Mouse (Mus musculus) left cerebral cortex, adult 11 months (tissue): Measurements from ENCODE around the gene Jade3.
"Not testable (repeated sequence)": the region's sequence is repeated elsewhere in the genome, so short reads cannot be mapped to it uniquely, and the experiment has no call there.

Experiments used
- DNase-seq: peaks from one replicate; pipeline ENCODE4 v3.0.0; 2022; ENCODE audit warnings: low spot score

Jade3 gene

GRCm38 (mm10) chrX:20425140-20425838 lies at the start of gene Jade3:
Gene Jade3 (plus strand): TSS chrX:20425688.
- peak; percentile 28 for DNase-seq

GRCm38 (mm10) chrX:20379347-20380014 lies 46.0 kb upstream of the Jade3 start:
- DNase-seq = no peak

GRCm38 (mm10) chrX:20382260-20382659 lies 43.2 kb upstream of the Jade3 start:
- no peak for DNase-seq

- DNase-seq = no peak
Observed at GRCm38 (mm10) chrX:20387006-20387405, 38.5 kb upstream of the Jade3 start.

GRCm38 (mm10) chrX:20391964-20392363 lies 33.5 kb upstream of the Jade3 start:
- not testable (repeated sequence) for DNase-seq

GRCm38 (mm10) chrX:20392942-20393341 lies 32.5 kb upstream of the Jade3 start:
- no peak for DNase-seq

GRCm38 (mm10) chrX:20404068-20404467 lies 21.4 kb upstream of the Jade3 start:
- no peak for DNase-seq

GRCm38 (mm10) chrX:20406909-20407308 lies 18.6 kb upstream of the Jade3 start:
- no peak for DNase-seq

- DNase-seq = no peak
Observed at GRCm38 (mm10) chrX:20407676-20408075, 17.8 kb upstream of the Jade3 start.

GRCm38 (mm10) chrX:20411382-20411781 lies 14.1 kb upstream of the Jade3 start:
- no peak for DNase-seq

GRCm38 (mm10) chrX:20412221-20412620 lies 13.3 kb upstream of the Jade3 start:
- DNase-seq = no peak

GRCm38 (mm10) chrX:20414885-20415622 lies 10.4 kb upstream of the Jade3 start:
- no peak for DNase-seq

GRCm38 (mm10) chrX:20418461-20418860 lies 7.0 kb upstream of the Jade3 start:
- DNase-seq = no peak

- no peak for DNase-seq
Observed at GRCm38 (mm10) chrX:20419536-20419935, 6.0 kb upstream of the Jade3 start.

- DNase-seq = no peak
Observed at GRCm38 (mm10) chrX:20425839-20426449, 456 bp downstream of the Jade3 start.

GRCm38 (mm10) chrX:20483213-20483612 lies 57.7 kb downstream of the Jade3 start:
- DNase-seq = no peak

GRCm38 (mm10) chrX:20497682-20498081 lies 72.2 kb downstream of the Jade3 start:
- no peak for DNase-seq

- no peak for DNase-seq
Observed at GRCm38 (mm10) chrX:20520290-20520939, 94.9 kb downstream of the Jade3 start.

- DNase-seq = no peak
Observed at GRCm38 (mm10) chrX:20521578-20521977, 96.1 kb downstream of the Jade3 start.

GRCm38 (mm10) chrX:20532621-20533020 lies 107.1 kb downstream of the Jade3 start:
- no peak for DNase-seq

GRCm38 (mm10) chrX:20543867-20544266 lies 118.4 kb downstream of the Jade3 start:
- no peak for DNase-seq

- DNase-seq = no peak
Observed at GRCm38 (mm10) chrX:20547609-20548008, 122.1 kb downstream of the Jade3 start.
